Mouse (Mus musculus): Measurements from ENCODE around the gene Tmem104.

Gene Tmem104

GRCm38 (mm10) chr11:115266400-115266778 is 79.1 kb downstream of the Tmem104 start:
- DNase-seq = no peak

DNA sequence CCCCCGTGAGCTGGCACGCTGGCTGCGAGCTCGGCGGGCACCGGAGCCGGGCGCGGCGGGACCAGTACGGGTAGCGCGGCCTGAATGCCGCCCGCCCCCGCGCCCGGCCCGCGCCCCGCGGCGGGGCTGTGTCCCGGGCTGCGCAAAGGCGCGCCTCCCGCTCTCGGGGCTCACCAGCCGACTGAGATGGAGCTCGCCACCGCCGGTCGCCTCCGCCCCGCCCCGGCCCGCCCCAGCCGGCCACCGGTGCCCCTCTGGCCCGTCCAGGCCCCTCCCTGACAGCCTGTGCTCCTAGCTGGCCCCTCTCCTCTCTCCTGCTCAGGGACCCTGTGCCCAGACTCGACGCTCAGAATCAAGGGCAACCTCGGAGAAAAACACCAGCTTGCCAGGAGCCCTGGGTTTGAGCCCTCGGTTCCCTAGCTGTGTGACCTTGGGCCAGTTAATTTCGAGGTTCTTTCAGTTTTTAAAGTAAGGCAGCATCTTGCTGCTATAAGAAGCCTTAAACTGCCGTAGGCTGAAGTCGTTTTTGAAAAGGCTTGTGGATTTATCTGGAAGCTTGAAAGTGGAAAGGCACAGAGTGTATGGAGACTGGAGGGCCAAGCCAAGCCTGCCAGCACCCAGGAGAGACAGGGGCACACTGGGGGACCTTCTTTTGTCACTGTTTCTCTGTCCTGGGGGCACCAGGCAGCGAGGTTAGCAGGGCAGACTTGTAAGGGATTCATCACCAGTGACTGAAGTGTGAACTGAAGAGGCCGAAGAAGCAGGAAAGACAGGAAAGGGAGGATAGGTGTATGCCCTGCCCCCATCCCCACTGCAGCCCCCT is 80.0 kb downstream of the Tmem104 start, which contains the start of gene Grin2c:
Gene Grin2c, minus strand, starts transcription at position 183 of the 823 bp plus-strand sequence.
- DNase-seq = no peak

GRCm38 (mm10) chr11:115267958-115268357 is 80.7 kb downstream of the Tmem104 start:
- no peak for DNase-seq

GRCm38 (mm10) chr11:115269330-115270066 is 82.2 kb downstream of the Tmem104 start:
- DNase-seq = no peak

- DNase-seq = peak; percentile 85
Measured at GRCm38 (mm10) chr11:115270148-115270861, 83.0 kb downstream of the Tmem104 start.

GRCm38 (mm10) chr11:115271052-115271451 is 83.8 kb downstream of the Tmem104 start:
- DNase-seq = no peak

DNA sequence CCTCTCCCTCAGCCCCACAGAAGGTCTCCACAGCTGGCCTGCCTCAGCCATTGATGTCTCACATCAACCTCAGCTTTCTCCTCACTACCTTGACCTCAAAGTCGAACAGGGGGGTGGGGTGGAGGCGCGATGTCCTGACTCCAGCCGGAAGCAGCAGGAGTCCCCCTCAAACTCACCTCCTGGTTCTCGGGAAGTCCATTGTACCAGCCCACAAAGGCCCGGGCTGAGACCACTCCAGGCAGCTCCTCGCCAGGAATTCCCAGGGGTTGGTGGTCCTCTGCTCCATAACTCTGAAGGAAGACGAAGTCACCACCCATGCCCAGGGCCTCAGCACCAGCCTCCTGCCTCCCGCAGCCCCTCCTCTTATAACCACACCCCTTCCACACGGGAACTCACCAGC is 84.2 kb downstream of the Tmem104 start:
- no peak for DNase-seq

DNA sequence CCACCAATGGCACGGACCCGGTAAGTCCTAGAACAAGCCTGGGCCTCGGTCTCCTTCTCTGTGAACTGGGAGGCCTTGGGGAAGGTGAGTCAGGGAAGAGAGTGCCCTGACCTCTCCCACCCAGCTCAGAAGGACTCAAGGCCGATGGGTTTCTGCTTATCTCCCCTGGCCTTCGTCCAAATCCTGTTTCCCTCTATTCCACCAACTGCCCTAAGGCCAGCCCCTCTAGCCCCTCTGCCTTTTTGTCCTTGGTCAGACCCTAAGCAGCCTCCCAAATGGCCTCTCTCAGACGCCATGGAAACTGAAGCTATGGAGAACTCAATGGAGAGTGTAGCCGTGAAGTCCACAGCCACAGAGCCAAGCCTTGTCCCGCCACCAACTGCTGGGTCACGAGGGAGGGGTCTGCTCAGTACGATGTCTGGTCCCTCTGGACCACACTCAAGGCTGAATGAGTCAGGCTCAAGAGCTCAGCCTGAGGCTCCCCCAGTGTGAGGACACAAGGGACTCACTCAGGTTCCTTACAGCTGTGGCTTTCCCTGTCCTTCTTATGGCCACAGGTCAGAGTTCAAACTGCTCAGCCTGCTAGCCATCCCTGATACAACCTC is 85.7 kb downstream of the Tmem104 start:
- no peak for DNase-seq

- DNase-seq = no peak
Measured at GRCm38 (mm10) chr11:115273735-115274134, 86.4 kb downstream of the Tmem104 start.

DNA sequence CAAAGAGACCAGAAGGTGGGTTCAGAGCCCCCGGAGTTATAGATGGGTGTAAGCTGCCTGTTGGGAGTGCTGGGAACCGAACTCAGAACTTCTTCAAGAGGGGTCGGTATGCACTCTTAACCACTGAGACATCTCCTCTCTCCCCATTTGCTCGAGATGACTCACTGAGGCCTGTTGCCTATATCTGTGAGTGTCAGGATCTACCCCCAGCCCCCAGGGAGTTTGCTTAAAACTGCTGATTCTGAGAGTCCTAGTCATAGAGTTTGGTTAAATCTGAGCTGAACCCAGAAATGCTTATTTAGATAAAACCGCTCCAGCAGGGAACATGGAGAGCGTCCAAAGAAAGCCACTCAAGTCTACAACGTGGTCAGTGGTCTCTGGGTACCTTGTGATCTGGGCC is 86.9 kb downstream of the Tmem104 start:
- DNase-seq = no peak

GRCm38 (mm10) chr11:115274771-115275170 is 87.5 kb downstream of the Tmem104 start:
- no peak for DNase-seq

GRCm38 (mm10) chr11:115275509-115275908 is 88.2 kb downstream of the Tmem104 start:
- no peak for DNase-seq

GRCm38 (mm10) chr11:115275954-115276353 is 88.7 kb downstream of the Tmem104 start:
- no peak for DNase-seq

DNA sequence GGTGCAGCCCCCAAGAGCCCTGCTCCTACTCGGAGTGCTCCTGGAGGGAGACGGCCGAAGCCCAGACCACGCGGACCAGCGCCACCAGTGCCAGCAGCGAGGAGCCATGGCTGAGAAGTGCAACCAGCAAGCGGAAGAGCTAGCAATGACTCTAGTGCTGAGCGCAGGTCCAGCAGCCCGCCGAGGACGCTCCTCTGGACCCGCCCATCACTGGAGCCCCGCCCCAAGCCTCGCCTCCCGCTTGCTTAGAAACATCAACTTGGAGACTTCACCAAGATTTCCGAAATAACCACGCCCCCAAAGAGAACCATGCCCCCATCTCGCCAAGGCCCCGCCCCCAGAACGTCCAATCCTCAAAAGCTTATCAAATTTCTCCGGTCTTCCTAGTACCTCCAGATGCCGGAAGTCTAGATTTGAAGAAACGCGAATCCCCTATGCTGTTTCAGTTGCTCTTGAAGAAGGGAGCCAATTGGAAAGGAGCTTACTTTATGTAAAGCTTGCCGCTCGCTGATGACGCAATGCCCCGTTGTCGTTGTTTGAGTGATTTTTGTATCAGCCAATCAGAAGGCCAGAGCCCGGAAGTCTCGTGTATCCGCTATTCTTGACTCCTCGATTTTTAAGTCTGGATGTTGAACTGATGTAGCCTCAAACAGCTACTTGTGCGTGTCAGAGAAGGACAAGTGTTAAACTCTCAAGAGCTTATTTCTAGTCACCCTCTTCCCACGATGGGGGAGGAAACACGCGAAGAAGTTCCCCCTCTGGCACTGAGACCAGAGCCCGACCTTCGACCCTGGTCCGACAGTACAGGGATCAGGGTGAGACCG is 89.7 kb downstream of the Tmem104 start, which contains the start of gene Fdxr:
Gene Fdxr, minus strand, starts transcription at position 271 of the 824 bp plus-strand sequence.
- peak; percentile 99 for DNase-seq

GRCm38 (mm10) chr11:115277604-115277975 is 90.3 kb downstream of the Tmem104 start:
- DNase-seq = no peak

GRCm38 (mm10) chr11:115278176-115278575 is 90.9 kb downstream of the Tmem104 start:
- DNase-seq = no peak

GRCm38 (mm10) chr11:115279726-115280125 is 92.4 kb downstream of the Tmem104 start:
- no peak for DNase-seq

GRCm38 (mm10) chr11:115282295-115282694 is 95.0 kb downstream of the Tmem104 start:
- DNase-seq = no peak

GRCm38 (mm10) chr11:115282723-115283485 is 95.6 kb downstream of the Tmem104 start:
- no peak for DNase-seq

DNA sequence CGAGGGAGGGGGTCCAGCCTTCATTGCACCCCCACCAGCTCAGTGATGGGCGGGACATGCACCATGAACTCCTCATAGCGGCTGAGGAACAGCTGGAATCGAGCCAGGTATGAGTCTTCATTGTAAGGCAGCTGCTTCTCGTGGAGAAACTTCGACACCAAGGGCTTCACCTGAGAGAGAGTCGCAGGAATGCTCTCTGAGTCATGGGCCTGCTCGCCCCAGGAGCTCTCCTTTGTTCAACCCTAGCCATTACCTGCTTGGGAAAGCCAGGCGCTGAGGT is 96.1 kb downstream of the Tmem104 start:
- no peak for DNase-seq

- no peak for DNase-seq
Measured at GRCm38 (mm10) chr11:115283891-115284620, 96.8 kb downstream of the Tmem104 start.
